Mouse (Mus musculus): Measurements from ENCODE around the gene H2-T3.

DNA sequence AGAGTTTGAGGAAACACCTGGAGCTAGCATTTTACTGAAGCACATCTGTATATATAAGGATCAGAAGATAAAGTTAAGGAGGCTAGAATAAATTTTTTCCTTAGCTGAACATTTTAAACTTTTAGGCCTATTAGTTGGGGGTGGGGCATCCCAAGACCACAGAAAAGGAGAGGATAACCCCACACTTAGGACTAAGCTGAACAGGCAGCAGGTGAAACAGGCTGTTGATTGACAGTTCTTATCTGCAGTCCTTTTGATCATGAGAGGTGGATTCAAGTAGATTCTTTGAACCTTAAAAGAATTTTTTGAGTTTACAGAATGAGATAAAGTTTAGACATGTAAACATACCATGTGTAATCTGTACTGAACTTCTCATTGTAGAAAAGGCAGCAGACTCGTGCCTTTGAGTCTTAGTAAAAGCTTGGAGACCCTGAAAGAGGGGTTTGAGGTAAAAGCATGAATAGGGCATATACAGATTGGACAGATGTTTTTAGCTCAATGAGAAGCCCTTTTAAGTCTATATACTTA is 19.7 kb downstream of the H2-T3 start:
- TF ChIP-seq CTCF (IDR thresholded peaks at IDR 0.05; ENCODE audit: low read depth, low read length): no peak
- TF ChIP-seq GATA2 (IDR thresholded peaks at IDR 0.05; ENCODE audit: borderline replicate concordance, low read depth, low read length): no peak
- TF ChIP-seq POLR2AphosphoS5 (IDR thresholded peaks at IDR 0.05; ENCODE audit: insufficient replicate concordance, low read depth, low read length): no peak
